Mouse (Mus musculus) 416B (cell line): Measurements from ENCODE around the gene Scarb1.

ENCODE experiments used
- DNase-seq: peaks from one replicate; pipeline ENCODE4 v3.0.0; 2011; ENCODE audit warnings: low read depth

Gene Scarb1

DNA sequence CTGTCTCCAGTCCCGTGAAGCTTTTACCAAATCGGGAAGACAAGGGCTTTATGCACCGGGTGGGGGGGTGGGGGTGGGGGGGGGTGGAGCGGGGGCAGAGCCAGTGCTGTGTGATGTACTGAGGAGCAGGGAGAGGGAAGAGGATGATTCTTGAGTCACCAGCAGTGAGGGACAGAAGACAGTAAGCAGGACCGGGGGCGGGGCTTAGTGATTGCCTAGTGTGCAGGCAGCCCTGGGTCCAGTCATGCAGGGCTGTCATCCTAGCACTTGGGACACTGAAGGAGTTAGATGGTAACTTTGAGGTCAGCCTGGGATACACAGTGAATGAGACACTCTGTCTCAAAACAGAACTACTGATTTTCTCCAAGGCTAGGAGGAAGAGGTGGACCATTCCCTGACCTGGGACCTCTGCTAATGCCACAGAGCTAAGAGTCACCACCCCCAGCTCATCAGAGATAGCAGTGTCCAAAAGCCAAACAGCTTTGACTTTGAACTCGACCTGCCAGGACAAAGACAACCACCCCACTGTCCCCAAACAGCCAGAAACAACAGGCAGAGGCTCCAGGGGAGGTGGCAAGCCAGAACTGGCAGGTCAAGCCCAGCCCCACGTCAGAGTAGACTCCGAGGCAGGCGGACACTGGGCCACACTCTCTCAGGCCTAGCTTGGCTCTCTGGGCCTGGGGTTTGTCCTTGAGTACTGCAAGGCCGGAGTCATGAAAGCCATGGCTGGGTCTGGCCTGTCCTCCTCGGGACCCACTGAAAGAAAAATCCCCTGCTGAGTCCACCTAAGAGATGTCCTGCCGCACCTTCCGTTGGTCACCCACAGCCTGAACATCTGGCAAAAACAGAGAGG, 35.4 kb downstream of the Scarb1 start:
- DNase-seq: no peak

DNA sequence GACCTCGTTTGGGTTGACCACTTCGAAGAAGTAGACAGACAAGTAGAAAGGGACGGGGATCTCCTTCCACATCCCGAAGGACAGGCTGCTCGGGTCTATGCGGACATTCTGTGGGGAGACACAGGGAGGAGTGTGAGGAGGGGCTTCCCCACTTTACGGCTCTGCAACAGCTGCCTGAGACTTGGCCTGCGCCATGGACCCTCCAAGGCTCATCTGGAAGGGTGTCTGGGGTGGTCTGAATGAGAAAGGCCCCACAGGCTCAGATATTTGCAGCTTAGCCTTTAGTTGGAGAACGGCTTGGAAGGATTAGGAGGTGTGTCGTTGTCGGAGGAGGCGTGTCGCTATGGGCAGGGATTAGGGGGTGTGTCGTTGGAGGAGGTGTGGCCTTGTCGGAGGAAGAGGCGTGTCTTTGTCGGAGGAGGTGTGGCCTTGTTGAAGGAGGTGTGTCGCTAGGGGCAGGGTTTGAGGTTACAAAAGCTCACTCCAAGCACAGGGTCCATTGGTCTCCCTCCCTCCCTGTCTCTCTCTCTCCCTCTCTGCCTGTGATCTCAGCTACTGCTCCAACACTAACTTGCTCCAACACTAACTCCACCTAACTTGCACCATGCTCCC, 36.5 kb downstream of the Scarb1 start:
- peak; percentile 57 for DNase-seq

DNA sequence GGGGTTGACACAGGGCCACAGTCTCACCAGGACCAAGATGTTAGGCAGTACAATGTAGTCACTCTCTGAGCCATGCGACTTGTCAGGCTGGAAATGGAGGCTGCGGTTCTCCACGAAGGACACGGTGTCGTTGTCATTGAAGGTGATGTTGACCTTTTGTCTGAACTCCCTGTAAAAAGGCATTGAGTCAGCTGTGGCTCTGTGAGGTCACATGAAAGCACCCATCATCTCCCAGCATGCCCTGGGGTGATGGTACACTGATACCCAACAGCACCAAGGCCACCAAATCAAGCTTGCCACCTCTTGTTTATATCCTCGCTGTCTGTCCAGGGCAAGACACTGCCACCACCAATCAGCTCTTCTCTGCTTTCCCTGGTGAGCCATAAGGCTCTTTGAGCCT, 37.8 kb downstream of the Scarb1 start:
- no peak for DNase-seq

DNA sequence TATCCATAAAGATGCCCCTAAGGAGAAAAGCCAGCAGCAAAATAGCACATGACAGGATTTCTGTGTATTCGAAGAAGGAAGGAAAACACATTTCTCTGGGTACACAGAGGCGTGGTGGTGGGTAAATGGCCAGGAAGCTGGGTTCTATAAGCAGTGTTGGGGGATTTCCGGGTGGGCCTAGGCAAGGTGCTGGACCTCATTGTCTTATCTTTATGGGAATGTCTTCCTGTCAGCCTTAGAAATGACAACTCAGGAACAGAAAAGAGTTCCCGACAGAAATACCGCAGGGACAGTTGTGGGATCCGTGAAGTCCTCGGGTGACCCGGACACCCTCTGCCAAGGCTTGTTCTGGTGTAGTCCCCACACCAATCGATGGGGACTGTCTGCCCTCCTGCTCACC, 42.7 kb downstream of the Scarb1 start:
- DNase-seq: no peak

DNA sequence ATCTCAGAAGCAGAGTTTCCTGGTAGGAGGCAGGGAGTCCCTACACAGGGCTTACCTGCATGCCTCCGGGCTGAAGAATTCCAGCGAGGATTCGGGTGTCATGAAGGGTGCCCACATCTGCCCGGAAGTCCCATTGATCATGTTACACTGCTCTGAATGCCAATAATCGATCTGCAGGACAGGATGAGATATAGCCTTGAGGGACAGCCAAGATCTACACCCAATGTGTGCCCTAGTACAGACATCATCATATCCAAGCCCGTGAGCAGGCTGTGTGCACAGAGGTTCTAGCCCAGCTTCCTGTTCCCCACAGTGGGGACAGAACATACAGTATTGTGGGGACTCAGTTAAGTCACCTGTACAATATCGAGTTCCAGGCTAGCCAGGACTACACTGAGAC, 43.7 kb downstream of the Scarb1 start:
- DNase-seq: no peak

DNA sequence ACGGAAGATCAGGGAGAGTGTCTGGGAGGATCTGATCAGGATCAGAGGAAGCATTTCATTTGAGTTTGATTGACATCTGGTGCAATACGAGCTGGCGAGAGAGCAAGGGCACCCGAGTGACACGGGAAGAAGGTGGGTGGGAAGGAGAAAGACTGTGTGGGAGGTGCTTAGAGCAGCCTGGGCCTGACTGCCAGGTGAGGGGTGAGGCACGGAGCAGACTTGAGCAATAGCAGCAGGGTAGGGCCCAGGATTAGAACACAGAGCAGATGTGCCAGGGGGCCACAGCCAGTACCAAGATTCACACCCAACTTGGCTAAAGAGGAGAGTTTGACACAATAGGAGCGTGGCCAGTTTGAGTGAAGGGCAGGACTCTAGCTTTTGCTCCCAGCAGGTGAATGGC, 47.9 kb downstream of the Scarb1 start:
- DNase-seq: no peak

DNA sequence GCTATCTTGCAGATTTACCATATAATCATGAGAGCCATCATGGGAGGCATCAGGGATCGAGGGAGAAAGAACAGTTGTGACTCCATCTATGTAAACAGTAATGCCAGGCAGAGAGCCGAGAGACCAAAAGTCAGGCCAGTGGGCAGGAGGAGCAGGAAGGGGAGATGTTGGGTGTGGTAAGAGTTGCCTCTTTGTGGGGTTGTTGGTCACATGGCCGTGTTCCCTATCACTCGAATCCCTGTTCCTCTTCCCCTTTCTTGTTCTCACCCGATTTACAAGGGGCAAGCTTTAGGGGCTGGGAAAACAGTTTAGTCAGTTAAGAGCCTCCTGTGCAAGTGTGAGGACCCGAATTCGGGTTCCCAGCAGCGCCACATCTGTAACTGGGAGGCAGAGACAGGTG, 49.0 kb downstream of the Scarb1 start:
- no peak for DNase-seq

DNA sequence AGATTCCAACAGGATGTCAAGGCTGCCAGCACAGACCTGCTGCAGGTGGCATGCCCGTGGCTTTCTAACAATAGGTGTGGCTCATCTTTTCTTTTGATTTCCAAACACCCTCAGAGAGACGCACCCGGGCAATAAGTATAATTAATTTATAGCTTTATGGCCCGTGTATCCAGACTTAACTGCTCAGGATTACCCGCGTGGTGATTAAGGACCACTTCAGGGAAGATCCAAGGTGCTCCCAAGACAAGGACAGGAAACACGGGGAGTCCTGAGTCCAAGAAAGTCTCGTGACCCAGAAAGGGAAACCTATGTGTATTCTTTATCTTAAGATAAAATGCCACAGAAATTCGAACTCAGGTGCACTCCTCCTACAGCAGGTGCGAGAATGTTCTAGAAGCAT, 49.5 kb downstream of the Scarb1 start:
- DNase-seq: no peak

DNA sequence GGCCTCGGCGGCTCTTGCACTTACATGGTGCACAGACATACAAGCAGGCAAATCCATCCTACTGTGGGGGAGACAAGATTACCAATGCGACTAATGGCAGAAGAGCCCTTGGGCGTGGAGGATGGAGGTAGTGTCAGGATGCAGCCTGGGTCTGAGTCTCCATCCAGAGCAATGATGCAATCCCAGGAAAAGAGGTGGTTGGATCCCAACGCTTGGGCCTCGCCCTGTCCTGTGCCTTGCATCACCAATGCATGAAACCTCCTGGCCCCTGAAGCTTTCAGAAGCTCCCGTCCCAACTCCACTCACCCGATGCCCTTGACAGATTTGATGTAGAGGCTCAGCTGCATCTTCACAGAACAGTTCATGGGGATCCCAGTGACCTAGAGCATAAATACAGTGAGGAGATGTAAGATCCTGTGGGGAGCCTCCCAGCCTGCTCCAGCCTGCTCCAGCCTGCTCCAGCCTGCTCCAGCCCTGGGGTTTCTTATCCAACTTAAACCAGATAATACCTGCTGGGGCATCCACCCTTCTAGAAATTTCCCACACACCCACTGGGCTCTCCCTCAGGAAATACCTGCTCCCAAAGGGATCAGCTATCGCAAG, 53.7 kb downstream of the Scarb1 start:
- no peak for DNase-seq

DNA sequence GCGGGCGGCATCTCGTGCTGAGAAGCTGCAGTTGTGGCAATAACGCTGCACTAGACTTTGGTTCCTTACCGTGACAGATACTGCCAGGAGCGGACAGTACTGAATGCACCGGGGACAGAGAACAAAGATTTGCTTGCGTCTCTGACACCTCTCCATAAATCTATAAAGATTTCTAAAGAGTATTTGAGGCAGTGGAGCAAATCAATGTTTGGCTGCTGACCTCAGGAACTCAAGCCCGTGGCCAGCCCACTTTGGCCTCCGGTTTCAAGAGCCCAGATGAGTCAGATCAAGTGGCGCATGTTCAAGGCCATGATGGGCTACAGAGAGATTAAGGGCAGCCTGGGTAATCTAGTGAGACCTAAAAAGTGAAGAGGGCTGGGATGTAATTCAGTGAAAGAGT, 54.8 kb downstream of the Scarb1 start:
- DNase-seq: peak; percentile 48

DNA sequence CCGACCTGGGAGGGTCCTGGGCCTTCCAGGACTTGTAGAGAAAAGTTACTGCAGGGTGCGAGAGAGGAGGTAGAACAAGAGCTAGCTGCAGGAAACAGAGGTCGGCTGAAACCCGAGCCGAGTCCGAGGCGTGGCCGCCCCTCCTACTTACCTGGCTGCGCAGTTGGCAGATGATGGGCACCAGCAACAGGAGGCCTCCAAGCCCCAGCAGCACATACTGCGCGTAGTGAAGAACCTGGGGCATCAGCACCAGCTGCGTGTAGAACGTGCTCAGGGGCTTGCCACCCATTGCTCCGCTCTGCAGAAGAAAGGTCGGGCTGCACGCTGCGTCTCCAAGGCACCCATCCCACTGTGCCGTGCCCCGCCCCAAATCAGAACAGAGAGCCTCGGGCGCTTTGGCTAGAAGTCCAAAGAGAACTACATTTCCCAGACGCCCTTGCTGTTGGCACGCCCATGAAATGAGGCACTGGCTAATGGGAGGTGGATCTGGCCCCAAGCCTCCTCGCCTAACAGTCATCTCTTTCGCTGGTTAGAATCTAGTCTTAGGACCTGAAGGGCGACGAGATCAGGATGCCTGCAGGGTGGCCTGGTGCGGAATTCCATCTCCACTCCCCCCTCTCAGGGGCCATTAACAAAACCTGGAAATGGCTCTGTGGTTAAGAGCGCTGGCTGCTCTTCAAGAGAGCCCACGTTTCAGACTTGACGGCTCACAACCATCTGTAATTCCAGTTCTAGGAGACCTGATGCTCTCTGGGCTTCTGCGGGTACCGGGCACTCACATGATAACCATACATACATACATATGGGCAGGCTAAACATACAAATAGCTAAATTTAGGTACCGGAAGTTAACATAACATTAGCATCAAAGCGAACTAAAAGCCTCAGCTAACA, 56.9 kb downstream of the Scarb1 start:
- no peak for DNase-seq

DNA sequence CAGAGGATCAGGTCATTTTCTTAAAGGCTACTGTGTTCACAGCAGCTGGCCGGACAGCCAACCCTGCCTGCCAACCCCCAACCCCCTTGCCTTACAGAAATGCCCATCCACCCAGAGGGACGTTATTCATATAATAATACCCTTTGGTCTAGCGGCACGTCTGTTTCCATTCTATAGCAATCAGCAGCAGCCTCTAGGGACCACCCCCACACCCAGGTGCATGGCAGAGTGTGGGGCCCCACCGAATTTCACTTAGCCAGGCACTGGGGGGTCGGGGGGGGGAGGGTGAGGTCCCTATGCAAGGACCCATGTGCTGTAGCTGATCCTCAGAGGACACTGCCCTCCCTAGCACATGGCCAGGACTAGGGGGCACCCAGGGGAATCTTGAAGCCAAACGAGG, 61.7 kb downstream of the Scarb1 start:
- no peak for DNase-seq

DNA sequence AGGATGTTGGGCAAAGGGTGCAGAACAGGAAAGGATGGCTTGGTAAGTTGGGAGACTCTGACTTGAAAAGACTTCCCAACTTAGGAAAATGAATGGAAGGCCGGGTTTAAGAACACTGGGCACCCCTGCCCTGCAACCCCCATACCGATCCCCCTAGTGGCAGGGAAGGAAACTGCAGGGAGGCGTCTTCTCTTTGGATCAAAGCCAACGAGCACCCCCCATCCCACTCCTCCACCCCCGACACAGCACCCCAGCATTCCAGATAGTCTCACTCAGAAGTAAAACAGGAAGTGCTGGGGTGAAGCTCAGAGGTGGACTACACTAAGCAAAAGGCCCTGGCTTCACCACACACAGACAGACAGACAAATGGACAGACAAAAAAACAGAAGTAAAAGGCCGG, 62.6 kb downstream of the Scarb1 start:
- DNase-seq: peak; percentile 57

DNA sequence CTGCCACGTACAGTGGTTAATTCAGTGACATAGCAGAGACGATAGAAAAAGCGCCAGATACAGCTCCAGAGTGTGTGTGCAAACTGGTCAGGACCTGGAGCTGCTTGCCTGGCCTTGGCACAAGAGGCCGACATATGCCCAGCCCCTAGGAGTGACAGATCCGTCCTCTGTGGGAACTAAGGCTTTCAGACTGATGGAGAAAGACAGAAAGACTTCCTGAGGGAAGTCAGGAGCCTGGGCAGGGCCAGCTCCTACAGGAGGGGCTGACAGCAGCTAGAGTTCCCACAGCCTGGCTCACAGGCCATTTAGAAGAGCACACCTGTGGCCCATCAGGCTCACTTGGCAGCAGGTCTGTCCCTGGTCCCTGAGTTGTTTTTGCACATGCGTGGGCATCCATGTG, 63.6 kb downstream of the Scarb1 start:
- no peak for DNase-seq

DNA sequence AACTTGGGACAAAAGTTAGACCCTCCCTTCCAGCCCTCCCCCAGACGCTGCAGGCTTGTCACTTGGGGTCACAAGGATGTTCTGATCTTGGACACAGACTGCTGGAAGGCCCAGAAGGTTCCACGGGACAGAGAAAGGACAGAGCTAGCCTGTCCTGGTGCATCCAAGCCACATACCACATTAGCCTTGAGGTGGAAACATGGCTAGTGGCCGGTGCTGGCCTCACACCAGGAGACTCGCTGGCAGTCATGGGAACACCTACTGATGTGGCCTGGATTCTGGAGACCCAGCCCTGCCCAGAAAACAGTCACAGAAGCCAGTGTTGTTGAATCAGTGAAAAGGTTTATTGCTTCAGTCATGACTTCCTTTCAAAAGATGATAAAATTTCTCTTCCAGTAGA, 64.1 kb downstream of the Scarb1 start:
- no peak for DNase-seq

DNA sequence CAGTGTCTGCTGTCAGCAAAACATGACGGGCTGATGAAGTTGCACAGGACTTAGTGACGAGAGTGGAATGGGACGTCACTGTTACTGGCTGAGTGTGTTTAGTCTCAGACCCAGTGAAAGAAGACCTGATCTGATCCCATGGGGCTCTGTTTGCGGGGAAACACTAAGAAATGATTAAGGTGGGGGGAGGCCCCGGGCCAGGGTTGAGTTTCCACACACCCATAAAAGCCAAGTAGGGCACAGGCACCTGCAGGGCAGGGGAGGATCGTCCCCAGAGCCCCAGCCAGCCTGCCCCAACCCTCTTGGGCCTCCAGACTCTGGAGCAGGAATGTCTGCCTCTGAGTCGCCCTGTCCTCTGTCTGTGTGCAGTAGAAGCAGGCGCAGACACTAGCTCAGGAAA, 65.6 kb downstream of the Scarb1 start:
- DNase-seq: no peak

DNA sequence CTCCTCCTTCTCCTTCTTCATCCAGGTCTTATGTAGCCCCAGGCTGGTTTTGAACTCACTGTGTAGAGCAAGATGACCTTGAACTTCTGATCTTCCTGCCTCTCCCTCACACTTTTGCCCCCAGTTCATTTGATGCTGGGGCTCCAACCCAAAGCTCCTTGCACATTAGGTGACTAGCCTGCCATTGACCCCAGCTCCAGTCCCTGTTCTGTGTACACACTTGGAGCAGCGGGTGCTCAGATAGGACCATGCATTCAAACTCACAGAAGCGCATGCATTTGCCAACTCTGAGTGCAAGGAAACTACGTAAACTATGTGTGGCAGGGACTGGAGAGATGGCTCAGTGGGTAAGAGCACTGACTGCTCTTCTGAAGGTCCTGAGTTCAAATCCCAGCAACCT, 66.1 kb downstream of the Scarb1 start:
- DNase-seq: peak; percentile 53

DNA sequence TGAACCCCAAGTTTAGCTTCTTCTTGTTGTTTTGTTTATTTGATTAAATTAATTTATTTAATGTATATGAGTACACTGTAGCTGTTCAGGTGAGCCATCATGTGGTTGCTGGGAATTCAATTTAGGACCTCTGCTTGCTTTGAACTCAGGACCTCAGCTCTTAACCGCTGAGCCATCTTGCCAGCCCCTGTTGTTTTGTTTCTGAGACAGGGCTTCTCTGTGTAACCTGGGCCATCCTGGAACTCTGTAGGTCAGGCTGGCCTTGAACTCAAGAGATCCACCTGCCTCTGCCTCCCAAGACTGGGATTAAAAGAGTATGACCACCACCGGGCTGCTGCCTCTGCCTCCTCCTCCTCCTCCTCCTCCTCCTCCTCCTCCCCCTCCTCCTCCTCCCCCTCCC, 66.7 kb downstream of the Scarb1 start:
- DNase-seq: no peak

DNA sequence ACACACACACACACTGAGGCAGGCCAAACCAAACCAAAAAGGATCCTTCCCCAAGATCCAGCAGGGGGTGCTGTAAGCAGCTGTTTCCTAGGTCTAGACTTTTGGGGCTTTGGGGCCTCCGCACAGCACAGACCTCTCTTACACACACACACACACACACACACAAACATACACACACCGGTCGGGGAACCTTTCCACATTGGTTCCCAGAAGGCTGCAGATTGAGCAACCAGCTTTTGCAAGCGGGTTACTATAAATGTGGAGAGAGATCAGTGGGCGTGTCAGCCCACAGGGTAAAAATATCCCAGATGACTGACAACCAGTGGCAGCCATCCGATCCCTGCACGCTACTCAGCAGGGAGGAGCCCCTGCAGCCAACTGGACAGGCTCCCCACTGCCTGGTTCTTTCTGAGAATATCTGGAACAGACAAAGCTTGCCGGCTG, 67.2 kb downstream of the Scarb1 start:
- DNase-seq: peak; percentile 99

DNA sequence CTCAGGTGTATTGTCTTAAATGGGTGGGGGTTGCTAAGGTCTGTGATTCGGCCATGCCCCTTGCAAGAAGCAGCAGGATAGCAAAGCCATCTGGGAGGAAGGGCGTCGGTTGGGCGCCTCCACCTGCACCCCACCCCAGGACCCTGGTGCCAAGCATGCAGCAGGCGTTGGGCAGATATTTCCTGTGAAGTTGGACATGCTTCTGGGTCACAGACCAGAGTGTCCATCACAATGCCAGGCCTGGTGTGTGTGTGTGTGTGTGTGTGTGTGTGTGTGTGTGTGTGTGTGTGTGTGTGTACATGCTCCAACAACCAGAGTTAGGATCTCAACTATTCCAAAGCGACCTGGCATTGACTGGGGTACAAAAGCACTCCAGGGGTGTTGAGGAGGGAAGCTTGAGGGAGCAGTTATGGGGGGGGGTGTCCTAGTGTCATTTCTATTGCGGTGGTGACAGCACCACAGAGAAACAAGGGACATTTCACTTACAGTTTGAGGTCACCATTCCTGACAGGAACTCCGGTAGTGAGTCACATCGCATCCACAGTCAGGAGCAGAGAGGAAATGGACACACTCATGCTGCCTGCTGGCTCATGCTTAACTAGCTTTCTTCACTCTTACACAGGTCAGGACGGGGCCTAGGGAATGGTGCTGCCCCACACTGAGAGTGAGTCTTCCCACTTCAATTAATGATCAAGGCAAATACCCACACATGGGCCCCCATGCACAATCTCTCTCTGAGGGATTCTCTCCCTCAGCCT, 68.5 kb downstream of the Scarb1 start:
- no peak for DNase-seq

DNA sequence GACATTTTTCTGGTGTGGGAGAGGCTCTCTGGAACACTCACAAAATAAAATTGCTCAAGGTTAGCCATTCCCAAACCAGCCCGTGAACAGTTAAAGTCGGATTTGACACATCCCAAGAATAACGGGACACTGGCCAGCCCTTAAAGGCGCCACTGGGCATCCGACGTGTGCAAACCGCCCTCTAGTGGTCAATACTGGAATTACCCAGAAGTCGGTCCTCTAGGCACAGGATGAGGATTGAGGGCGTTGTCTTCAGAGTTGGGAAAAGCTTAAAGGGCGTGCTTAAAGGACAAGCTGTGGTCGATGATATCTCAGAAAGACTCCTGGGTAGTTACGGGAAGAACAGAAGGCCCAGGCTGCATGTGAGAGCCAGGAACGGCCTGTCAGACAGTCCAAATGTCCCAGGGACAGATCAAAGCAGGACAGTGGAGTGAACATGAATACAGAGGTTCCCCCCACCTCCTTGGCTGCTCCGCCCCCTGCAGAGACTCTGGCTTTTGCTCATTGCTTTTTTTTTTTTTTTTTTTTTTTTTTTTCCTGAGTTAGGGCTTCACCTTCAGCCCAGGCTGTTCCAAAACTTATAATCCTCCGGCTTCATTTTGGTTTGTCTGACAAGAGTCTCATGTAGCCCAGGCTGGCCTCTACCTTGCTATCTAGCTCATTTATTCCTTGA, 69.2 kb downstream of the Scarb1 start:
- DNase-seq: peak; percentile 92
